Mouse (Mus musculus) myocyte (in vitro differentiated cells): Measurements from ENCODE around the gene Hnrnpu.

Experiments used
- CEBPB ChIP-seq: IDR thresholded peaks from 2 replicates; pipeline ENCODE4 v1.6.1; 2011; ENCODE audit warnings: mild to moderate bottlenecking, moderate library complexity; ENCODE audit not compliant: poor library complexity, insufficient read depth, severe bottlenecking
- MAX ChIP-seq: IDR thresholded peaks from one replicate; pipeline ENCODE4 v1.6.1; 2011; ENCODE audit warnings: low read depth, mild to moderate bottlenecking, control low read depth
- MYOD1 ChIP-seq, 3 experiments: IDR thresholded peaks; one replicate each; pipeline ENCODE4 v1.6.1; 2011; ENCODE audit warnings: control low read depth in 2 of 3, low read depth in 2 of 3, mild to moderate bottlenecking in 2 of 3, moderate library complexity in 1 of 3; ENCODE audit not compliant: insufficient read length in 2 of 3, control insufficient read depth in 1 of 3
- MYOG ChIP-seq, 3 experiments: IDR thresholded peaks; one replicate each; pipeline ENCODE4 v1.6.1; 2011; ENCODE audit warnings: control low read depth in 2 of 3, low read depth in 2 of 3, mild to moderate bottlenecking in 2 of 3; ENCODE audit not compliant: insufficient read length in 2 of 3, control insufficient read depth in 1 of 3, insufficient read depth in 1 of 3
- POLR2A ChIP-seq: IDR thresholded peaks from one replicate; pipeline ENCODE4 v1.6.1; 2011; ENCODE audit warnings: low read depth, mild to moderate bottlenecking, control low read depth, moderate library complexity; ENCODE audit not compliant: insufficient read length
- POLR2AphosphoS2 ChIP-seq: IDR thresholded peaks from one replicate; pipeline ENCODE4 v1.6.1; 2011; ENCODE audit warnings: low read depth, control low read depth; ENCODE audit not compliant: insufficient read length
- REST ChIP-seq: IDR thresholded peaks from one replicate; pipeline ENCODE4 v1.6.1; 2011; ENCODE audit warnings: mild to moderate bottlenecking, control low read depth, moderate library complexity; ENCODE audit not compliant: insufficient read depth, insufficient read length
- TCF12 ChIP-seq: IDR thresholded peaks from one replicate; pipeline ENCODE4 v1.6.1; 2011; ENCODE audit warnings: mild to moderate bottlenecking, control low read depth; ENCODE audit not compliant: poor library complexity, insufficient read depth, severe bottlenecking
- USF1 ChIP-seq: IDR thresholded peaks from one replicate; pipeline ENCODE4 v1.6.1; 2011; ENCODE audit warnings: low read depth, mild to moderate bottlenecking, control low read depth, moderate library complexity

- no peak for TF ChIP-seq POLR2A
- no peak for TF ChIP-seq USF1
- TF ChIP-seq MAX: no peak
- no peak for TF ChIP-seq TCF12
- TF ChIP-seq MYOG (IDR thresholded peaks at IDR 0.05; ENCODE audit: control insufficient read depth in 1 of 3, insufficient read depth in 1 of 3, insufficient read length in 2 of 3, low read depth in 2 of 3): no peak
- no peak for TF ChIP-seq POLR2AphosphoS2
- no peak for TF ChIP-seq MYOD1 (IDR thresholded peaks at IDR 0.05; ENCODE audit: control insufficient read depth in 1 of 3, insufficient read length in 2 of 3, low read depth in 2 of 3)
- no peak for TF ChIP-seq REST
- no peak for TF ChIP-seq CEBPB
Measured at GRCm38 (mm10) chr1:178340213-178340612, 2.6 kb upstream of the Hnrnpu start.
